Mouse (Mus musculus) heart, postnatal 0 days (tissue): ENCODE data around the gene Chrm3.

ENCODE experiments used
- CTCF ChIP-seq: IDR thresholded peaks from 2 replicates; pipeline ENCODE4 v1.5.1; 2016; ENCODE audit warnings: antibody characterized with exemption, control low read depth, low read depth
- EP300 ChIP-seq: IDR thresholded peaks from 2 replicates; pipeline ENCODE4 v1.6.1; 2016; ENCODE audit warnings: antibody characterized with exemption, low read depth

GRCm38 (mm10) chr13:10068927-10069580 lies 291.6 kb downstream of the Chrm3 start:
- no peak for TF ChIP-seq CTCF
- TF ChIP-seq EP300 = no peak
